Mouse (Mus musculus): ENCODE data around the gene Zbtb7b. TPM values are rescaled to one million over a fixed set of nuclear protein-coding genes. Genes with fewer than 3 reads are reported as not detected.

Zbtb7b gene
- polyA plus RNA-seq, 1 experiment, result 18.7 TPM

GRCm38 (mm10) chr3:89385451-89385850 lies 9.1 kb downstream of the Zbtb7b start:
- H3K4me3 ChIP-seq (ENCODE audit: insufficient read depth, low read length), result no peak overlapping the region
- H3K27ac ChIP-seq (ENCODE audit: insufficient read depth, low read length), result no peak overlapping the region
- no peaks in the 10 kb centered on the region for H3K4me1 ChIP-seq (ENCODE audit: control insufficient read depth, insufficient read depth, low read length)
- TF ChIP-seq POLR2A (IDR thresholded peaks at IDR 0.05; ENCODE audit: extremely low read depth, insufficient read depth, low read length), result no peak
- TF ChIP-seq CTCF (IDR thresholded peaks at IDR 0.05; ENCODE audit: extremely low read depth, insufficient read depth, low read length), result no peak

- H3K27ac ChIP-seq (ENCODE audit: insufficient read depth, low read length), result no peak overlapping the region
- no peak for TF ChIP-seq POLR2A (IDR thresholded peaks at IDR 0.05; ENCODE audit: extremely low read depth, insufficient read depth, low read length)
- TF ChIP-seq CTCF (IDR thresholded peaks at IDR 0.05; ENCODE audit: extremely low read depth, insufficient read depth, low read length), result no peak
Observed at GRCm38 (mm10) chr3:89384331-89385076, 10.1 kb downstream of the Zbtb7b start.

DNA sequence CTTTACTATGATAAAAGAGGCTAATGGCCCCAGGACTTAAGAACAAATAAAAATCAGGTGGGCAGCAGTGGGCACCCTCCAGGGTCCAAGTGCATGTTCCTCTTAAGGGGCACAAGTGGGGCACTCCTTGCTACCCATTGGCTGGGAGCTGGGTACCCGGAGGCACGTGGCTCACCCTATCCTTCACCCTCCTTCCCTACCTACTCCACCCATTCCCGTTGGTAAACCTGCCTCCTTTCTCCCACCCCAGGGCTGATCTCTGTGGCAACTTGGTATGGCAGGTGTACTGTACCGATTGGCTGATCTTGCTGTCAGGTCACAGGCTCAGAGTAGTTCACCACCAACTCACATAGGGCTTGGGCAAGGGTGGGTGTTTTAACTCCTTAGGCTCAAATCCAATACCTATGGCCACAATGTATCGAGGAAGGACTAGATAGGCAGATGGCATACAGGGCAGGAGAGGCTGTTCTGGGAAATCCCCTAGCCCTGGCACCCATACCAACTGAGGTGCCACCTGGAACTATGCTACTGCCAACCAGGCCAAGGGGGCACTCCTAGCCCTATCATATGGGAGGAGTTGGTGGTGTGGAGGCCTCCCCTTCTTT lies 10.8 kb downstream of the Zbtb7b start:
- Histone ChIP-seq H3K4me3 (ENCODE audit: insufficient read depth, low read length) (no peak overlapping the region), H3K4me1 (ENCODE audit: control insufficient read depth, insufficient read depth, low read length) (no peaks in the 10 kb centered on the region), H3K27ac (ENCODE audit: insufficient read depth, low read length) (no peak overlapping the region)
- TF ChIP-seq POLR2A (IDR thresholded peaks at IDR 0.05; ENCODE audit: extremely low read depth, insufficient read depth, low read length), result no peak
- no peak for TF ChIP-seq CTCF (IDR thresholded peaks at IDR 0.05; ENCODE audit: extremely low read depth, insufficient read depth, low read length)

More at GRCm38 (mm10) chr3:89384331-89385076, 10.1 kb downstream of the Zbtb7b start:
- Histone ChIP-seq H3K4me3 (ENCODE audit: insufficient read depth, low read length) (no peak overlapping the region), H3K4me1 (ENCODE audit: control insufficient read depth, insufficient read depth, low read length) (no peaks in the 10 kb centered on the region)

GRCm38 (mm10) chr3:89382950-89383349 lies 11.6 kb downstream of the Zbtb7b start:
- TF ChIP-seq CTCF (IDR thresholded peaks at IDR 0.05; ENCODE audit: extremely low read depth, insufficient read depth, low read length) (no peak), POLR2A (IDR thresholded peaks at IDR 0.05; ENCODE audit: extremely low read depth, insufficient read depth, low read length) (no peak)
- H3K4me3 ChIP-seq (ENCODE audit: insufficient read depth, low read length), result no peak overlapping the region
- no peak overlapping the region for H3K27ac ChIP-seq (ENCODE audit: insufficient read depth, low read length)
- H3K4me1 ChIP-seq (ENCODE audit: control insufficient read depth, insufficient read depth, low read length), result peaks cover 2% of the 10 kb centered on the region; the same call in 1 of the 2 replicates

DNA sequence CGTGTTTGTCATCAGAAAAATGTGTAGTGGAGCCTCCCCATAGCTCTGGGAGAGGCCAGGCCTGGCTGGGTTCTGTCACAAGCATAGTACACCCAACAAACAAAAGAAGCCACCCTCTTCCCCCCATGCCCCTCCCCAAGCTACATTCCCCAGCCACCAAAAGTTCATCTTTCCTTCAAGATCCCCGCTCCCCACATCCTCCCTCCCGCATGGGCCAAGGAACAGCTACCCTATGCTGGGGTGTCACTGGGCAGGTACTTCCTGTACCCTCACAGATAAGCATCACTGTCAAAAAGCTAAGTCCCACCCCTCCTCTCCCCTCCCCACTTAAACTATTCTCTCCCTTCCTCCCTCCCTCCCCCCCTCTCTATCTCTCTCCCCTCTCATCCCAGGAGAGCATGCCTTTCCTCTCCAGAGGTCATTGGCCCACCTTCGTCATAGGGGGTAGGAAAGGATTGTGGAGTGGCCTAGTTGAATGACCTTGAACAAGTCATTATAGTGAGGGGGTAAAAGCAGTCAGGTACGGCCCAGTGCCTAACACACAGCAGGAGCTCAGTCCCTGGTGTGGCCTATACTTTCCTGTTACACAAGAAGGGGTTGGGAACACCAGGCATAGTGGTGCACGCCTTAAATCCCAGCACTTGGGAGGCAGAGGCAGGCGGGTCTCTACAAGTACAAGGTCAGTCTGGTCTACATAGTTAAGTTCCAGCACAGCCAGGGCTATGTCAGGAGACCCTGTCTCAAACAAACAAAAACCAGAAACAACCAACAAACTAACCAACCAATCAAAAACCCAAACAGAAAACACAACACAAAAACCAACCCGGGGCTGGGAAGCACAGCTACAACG lies 12.3 kb downstream of the Zbtb7b start:
- Histone ChIP-seq H3K27ac (ENCODE audit: insufficient read depth, low read length) (no peak overlapping the region), H3K4me1 (ENCODE audit: control insufficient read depth, insufficient read depth, low read length) (peaks cover 2% of the 10 kb centered on the region; the same call in 1 of the 2 replicates), H3K4me3 (ENCODE audit: insufficient read depth, low read length) (no peak overlapping the region)
- no peak for TF ChIP-seq POLR2A (IDR thresholded peaks at IDR 0.05; ENCODE audit: extremely low read depth, insufficient read depth, low read length)
- no peak for TF ChIP-seq CTCF (IDR thresholded peaks at IDR 0.05; ENCODE audit: extremely low read depth, insufficient read depth, low read length)

GRCm38 (mm10) chr3:89381233-89381632 lies 13.3 kb downstream of the Zbtb7b start:
- Histone ChIP-seq H3K27ac (ENCODE audit: insufficient read depth, low read length) (no peak overlapping the region), H3K4me1 (ENCODE audit: control insufficient read depth, insufficient read depth, low read length) (peaks cover 2% of the 10 kb centered on the region; the same call in 1 of the 2 replicates), H3K4me3 (ENCODE audit: insufficient read depth, low read length) (no peak overlapping the region)
- TF ChIP-seq CTCF (IDR thresholded peaks at IDR 0.05; ENCODE audit: extremely low read depth, insufficient read depth, low read length) (no peak), POLR2A (IDR thresholded peaks at IDR 0.05; ENCODE audit: extremely low read depth, insufficient read depth, low read length) (no peak)

DNA sequence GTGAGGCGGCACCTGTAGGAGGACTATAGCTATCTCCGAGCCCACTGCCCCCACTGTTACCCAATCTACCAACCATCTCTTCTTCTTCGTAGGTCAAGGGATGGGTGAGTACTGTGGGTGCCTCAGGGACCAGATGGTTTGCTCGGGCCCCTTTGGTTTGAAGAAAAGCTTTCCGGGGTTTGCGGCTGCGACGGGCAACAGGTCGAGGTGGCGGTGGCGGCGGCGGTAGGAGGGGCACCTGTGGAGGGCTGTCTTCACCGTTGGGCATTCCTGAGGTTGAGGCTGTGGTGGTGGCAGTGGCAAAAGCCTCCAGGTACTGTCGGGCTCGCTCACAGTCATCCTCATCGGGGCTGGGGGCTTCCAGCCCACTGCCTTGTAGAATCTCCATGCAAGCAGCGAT lies 13.9 kb downstream of the Zbtb7b start:
- Histone ChIP-seq H3K4me3 (ENCODE audit: insufficient read depth, low read length) (no peak overlapping the region), H3K27ac (ENCODE audit: insufficient read depth, low read length) (no peak overlapping the region), H3K4me1 (ENCODE audit: control insufficient read depth, insufficient read depth, low read length) (peaks cover 2% of the 10 kb centered on the region; the same call in 1 of the 2 replicates)
- TF ChIP-seq POLR2A (IDR thresholded peaks at IDR 0.05; ENCODE audit: extremely low read depth, insufficient read depth, low read length) (no peak), CTCF (IDR thresholded peaks at IDR 0.05; ENCODE audit: extremely low read depth, insufficient read depth, low read length) (no peak)

GRCm38 (mm10) chr3:89380291-89380690 lies 14.3 kb downstream of the Zbtb7b start:
- no peak for TF ChIP-seq POLR2A (IDR thresholded peaks at IDR 0.05; ENCODE audit: extremely low read depth, insufficient read depth, low read length)
- TF ChIP-seq CTCF (IDR thresholded peaks at IDR 0.05; ENCODE audit: extremely low read depth, insufficient read depth, low read length), result no peak
- Histone ChIP-seq H3K4me1 (ENCODE audit: control insufficient read depth, insufficient read depth, low read length) (peaks cover 2% of the 10 kb centered on the region; the same call in 1 of the 2 replicates), H3K4me3 (ENCODE audit: insufficient read depth, low read length) (no peak overlapping the region), H3K27ac (ENCODE audit: insufficient read depth, low read length) (no peak overlapping the region)

- TF ChIP-seq CTCF (IDR thresholded peaks at IDR 0.05; ENCODE audit: extremely low read depth, insufficient read depth, low read length) (no peak), POLR2A (IDR thresholded peaks at IDR 0.05; ENCODE audit: extremely low read depth, insufficient read depth, low read length) (no peak)
- Histone ChIP-seq H3K4me3 (ENCODE audit: insufficient read depth, low read length) (no peak overlapping the region), H3K4me1 (ENCODE audit: control insufficient read depth, insufficient read depth, low read length) (peaks cover 2% of the 10 kb centered on the region; the same call in 1 of the 2 replicates), H3K27ac (ENCODE audit: insufficient read depth, low read length) (no peak overlapping the region)
Observed at GRCm38 (mm10) chr3:89379388-89380131, 15.0 kb downstream of the Zbtb7b start.

Measured in cortical plate, adult 2 months (tissue).